Mouse (Mus musculus) stomach, embryonic 16.5 days (tissue): ENCODE results near the gene Slc27a5. TPM values are rescaled to one million over a fixed set of nuclear protein-coding genes. Genes with fewer than 3 reads are reported as not detected.
A peak's percentile ranks its signal among the peaks of the same experiment; 100 is the strongest.

Source experiments
- ATAC-seq: fragments of 200-750 bp; cut with Nextera tagmentation; 2 replicates; pipeline ENCODE4 v1.8.0; 2017; ENCODE audit warnings: moderate number of reproducible peaks, moderate TSS enrichment; ENCODE audit not compliant: insufficient read depth, low FRiP score
- H3K27ac ChIP-seq: fragments of 300-500 bp; sonication (generic); 2 replicates; pipeline ENCODE4 v1.5.1; 2014; ENCODE audit warnings: low read length
- H3K27me3 ChIP-seq: fragments of 300-500 bp; sonication (generic); 2 replicates; pipeline ENCODE4 v1.6.1; 2014; ENCODE audit warnings: low read length, control low read depth, mixed read lengths; ENCODE audit not compliant: control insufficient read depth, insufficient read depth
- H3K36me3 ChIP-seq: fragments of 300-500 bp; sonication (generic); 2 replicates; pipeline ENCODE4 v1.6.1; 2014; ENCODE audit warnings: low read length; ENCODE audit not compliant: control insufficient read depth, insufficient read depth
- H3K4me1 ChIP-seq: fragments of 300-500 bp; sonication (generic); 2 replicates; pipeline ENCODE4 v1.6.1; 2014; ENCODE audit warnings: low read length, control low read depth, mixed read lengths; ENCODE audit not compliant: control insufficient read depth, insufficient read depth
- H3K4me2 ChIP-seq: fragments of 300-500 bp; sonication (generic); 2 replicates; pipeline ENCODE4 v1.6.1; 2014; ENCODE audit warnings: low read depth, low read length, mixed read lengths
- H3K4me3 ChIP-seq: fragments of 300-500 bp; sonication (generic); replicated peaks from 2 replicates; pipeline ENCODE4 v1.5.1; 2014; ENCODE audit warnings: mild to moderate bottlenecking, low read length
- H3K9ac ChIP-seq: fragments of 300-500 bp; sonication (generic); 2 replicates; pipeline ENCODE4 v1.6.1; 2014; ENCODE audit warnings: low read length
- H3K9me3 ChIP-seq: fragments of 300-500 bp; sonication (generic); replicated peaks from 2 replicates; pipeline ENCODE4 v1.6.1; 2016; ENCODE audit warnings: low read length, control low read depth; ENCODE audit not compliant: control insufficient read depth
- WGBS: fragments of 180-500 bp; shearing (Covaris S2); extraction: QIAGEN DNeasy Blood & Tissue Kit; methylation state at CpG from one replicate; pipeline ENCODE4 v1.1.7; 2014; 5-methylcytosine and 5-hydroxymethylcytosine counted together
- polyA plus RNA-seq: library from polyadenylated mRNA; unstranded; fragments of >200 nt; fragmentation: Nextera tagmentation; extraction: Ambion mirVana; gene quantifications from 2 replicates; pipeline ENCODE4 v1.2.1, GENCODE M21; 2015

The Slc27a5 gene
- 0.95 and 1.4 TPM in 2 replicates for polyA plus RNA-seq

GRCm38 (mm10) chr7:12998053-12998452, at the start of gene Slc27a5:
Gene Slc27a5 (minus strand): TSS chr7:12998192.
- no peaks in the 10 kb centered on the region for H3K4me1 ChIP-seq
- 77% methylated on average over 5 of the region's 5 CpGs for WGBS
- H3K4me3 ChIP-seq = no peak within 1 kb of the TSS
- ATAC-seq = no peak
- no peaks in the 10 kb centered on the region for H3K36me3 ChIP-seq
- H3K27me3 ChIP-seq = no peaks in the 10 kb centered on the region
- no peak within 1 kb of the TSS for H3K9ac ChIP-seq
- H3K9me3 ChIP-seq = no peaks in the 10 kb centered on the region
- H3K27ac ChIP-seq = no peak within 1 kb of the TSS
- no peak within 1 kb of the TSS for H3K4me2 ChIP-seq

- no peak overlapping the region for H3K27ac ChIP-seq
- H3K36me3 ChIP-seq = no peaks in the 10 kb centered on the region
- H3K27me3 ChIP-seq = peaks cover 30% of the 10 kb centered on the region
- peak; percentile 52; the same call in 1 of the 2 replicates for ATAC-seq
- no peak overlapping the region for H3K4me3 ChIP-seq
- H3K4me1 ChIP-seq = peaks cover 9% of the 10 kb centered on the region; the same call in 1 of the 2 replicates
- no peak overlapping the region for H3K4me2 ChIP-seq
- peaks cover 11% of the 10 kb centered on the region; the same call in 1 of the 2 replicates for H3K9me3 ChIP-seq
- H3K9ac ChIP-seq = no peak overlapping the region
- 3% methylated on average over 2 of the region's 2 CpGs for WGBS
Measured at GRCm38 (mm10) chr7:13046084-13046483, 48.1 kb upstream of the Slc27a5 start.

- H3K9ac ChIP-seq = peak overlapping the region; percentile 71
- H3K4me1 ChIP-seq = peaks cover 11% of the 10 kb centered on the region
- peak overlapping the region; percentile 53 for H3K4me3 ChIP-seq
- H3K27ac ChIP-seq = no peak overlapping the region
- peaks cover 30% of the 10 kb centered on the region for H3K27me3 ChIP-seq
- peaks cover 11% of the 10 kb centered on the region; the same call in 1 of the 2 replicates for H3K9me3 ChIP-seq
- H3K4me2 ChIP-seq = peak overlapping the region; percentile 97
- no peaks in the 10 kb centered on the region for H3K36me3 ChIP-seq
- 3% methylated on average over 23 of the region's 23 CpGs for WGBS
- peak; percentile 8; the same call in 1 of the 2 replicates for ATAC-seq
Measured at GRCm38 (mm10) chr7:13044254-13044625, 46.2 kb upstream of the Slc27a5 start.

DNA sequence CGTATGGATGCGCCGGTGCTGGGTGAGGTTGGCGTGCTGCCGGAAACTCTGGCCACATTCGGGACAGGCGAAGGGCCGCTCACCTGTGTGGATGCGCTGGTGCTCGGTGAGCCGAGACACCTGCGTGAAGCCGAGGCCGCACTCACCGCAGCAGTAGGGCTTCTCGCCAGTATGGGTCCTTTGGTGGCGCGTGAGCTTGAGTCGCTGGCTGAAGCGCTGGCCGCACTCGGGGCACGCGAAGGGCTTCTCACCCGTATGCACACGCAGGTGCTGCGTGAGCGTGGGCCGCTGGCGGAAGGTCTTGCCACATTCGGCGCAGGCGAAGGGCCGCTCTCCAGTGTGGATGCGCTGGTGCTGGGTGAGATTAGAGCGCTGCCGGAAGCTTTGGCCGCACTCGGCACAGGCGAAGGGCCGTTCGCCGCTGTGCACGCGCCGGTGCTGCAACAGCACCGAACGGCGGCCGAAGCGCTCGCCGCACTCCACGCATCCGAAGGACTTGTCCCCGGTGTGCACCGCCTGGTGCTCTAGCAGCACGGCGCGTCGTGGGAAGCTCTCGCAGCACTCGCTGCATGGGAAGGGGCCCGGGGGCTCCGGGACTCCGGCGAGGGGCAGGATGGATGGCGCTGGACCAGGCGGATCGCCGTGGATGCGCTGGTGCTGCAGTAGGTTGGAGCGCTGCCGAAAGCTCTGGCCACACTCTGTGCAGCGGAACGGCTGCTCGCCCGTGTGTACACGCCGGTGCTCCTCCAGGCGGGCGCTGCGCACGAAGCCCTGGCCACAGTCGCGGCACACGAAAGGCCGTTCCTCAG, 45.7 kb upstream of the Slc27a5 start:
- Histone ChIP-seq H3K36me3 (no peaks in the 10 kb centered on the region), H3K4me1 (peaks cover 15% of the 10 kb centered on the region), H3K27ac (no peak overlapping the region), H3K27me3 (peaks cover 30% of the 10 kb centered on the region), H3K4me2 (peak overlapping the region; percentile 97), H3K9me3 (peaks cover 11% of the 10 kb centered on the region; the same call in 1 of the 2 replicates), H3K9ac (peak overlapping the region; percentile 71), H3K4me3 (peak overlapping the region; percentile 53)
- ATAC-seq = peak; percentile 46; the same call in 1 of the 2 replicates
- WGBS = 5% methylated on average over 88 of the region's 88 CpGs

DNA sequence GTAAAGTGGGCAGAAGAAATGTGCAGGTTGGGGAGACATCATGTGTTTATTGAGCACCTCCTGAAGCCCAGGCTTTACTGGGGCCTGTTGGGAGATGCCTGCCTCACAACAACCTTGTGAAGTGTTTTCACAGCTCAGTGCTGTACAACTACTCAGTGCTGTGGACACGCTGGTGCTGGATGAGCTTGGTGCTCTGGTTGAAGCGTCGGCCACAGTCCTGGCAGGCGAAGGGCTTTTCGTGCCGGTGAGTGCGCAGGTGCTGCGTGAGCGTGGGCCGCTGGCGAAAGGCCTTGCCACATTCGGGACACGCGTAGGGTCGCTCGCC, 45.1 kb upstream of the Slc27a5 start:
- Histone ChIP-seq H3K4me1 (peaks cover 15% of the 10 kb centered on the region), H3K9me3 (peaks cover 11% of the 10 kb centered on the region; the same call in 1 of the 2 replicates), H3K27ac (no peak overlapping the region), H3K36me3 (no peaks in the 10 kb centered on the region), H3K27me3 (peaks cover 30% of the 10 kb centered on the region), H3K9ac (peak overlapping the region; percentile 71; the same call in 1 of the 2 replicates), H3K4me3 (peak overlapping the region; percentile 53), H3K4me2 (peak overlapping the region; percentile 97; the same call in 1 of the 2 replicates)
- WGBS = 45% methylated on average over 16 of the region's 16 CpGs
- ATAC-seq = no peak

DNA sequence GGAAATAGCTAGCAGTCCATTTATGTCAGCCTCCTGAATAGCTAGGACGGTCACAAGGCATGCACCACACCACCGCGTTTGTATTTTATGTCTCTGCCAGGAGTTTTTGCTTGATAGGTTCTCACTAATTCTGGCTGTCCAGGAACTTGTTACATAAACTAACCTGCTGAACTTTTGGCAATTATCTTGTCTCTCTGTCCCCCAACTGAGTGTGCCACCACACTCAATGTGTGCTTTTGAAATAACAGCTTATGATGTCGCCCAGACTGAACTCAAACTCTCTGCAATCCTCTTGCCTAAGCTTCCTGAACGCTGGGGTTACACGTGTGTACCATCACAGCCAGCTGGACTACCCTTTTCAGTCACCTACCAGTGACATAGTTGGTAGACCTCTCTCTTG, 44.5 kb upstream of the Slc27a5 start:
- Histone ChIP-seq H3K4me1 (peaks cover 15% of the 10 kb centered on the region), H3K9me3 (peaks cover 11% of the 10 kb centered on the region; the same call in 1 of the 2 replicates), H3K9ac (no peak overlapping the region), H3K36me3 (no peaks in the 10 kb centered on the region), H3K4me3 (no peak overlapping the region), H3K4me2 (no peak overlapping the region), H3K27ac (no peak overlapping the region), H3K27me3 (peaks cover 30% of the 10 kb centered on the region)
- 75% methylated on average over 6 of the region's 6 CpGs for WGBS
- ATAC-seq = no peak

GRCm38 (mm10) chr7:13041256-13041655, 43.3 kb upstream of the Slc27a5 start:
- peaks cover 11% of the 10 kb centered on the region; the same call in 1 of the 2 replicates for H3K9me3 ChIP-seq
- no peak for ATAC-seq
- H3K4me2 ChIP-seq = no peak overlapping the region
- H3K27ac ChIP-seq = no peak overlapping the region
- H3K4me3 ChIP-seq = no peak overlapping the region
- H3K27me3 ChIP-seq = peaks cover 30% of the 10 kb centered on the region
- WGBS = 68% methylated on average over 1 of the region's 1 CpGs
- no peaks in the 10 kb centered on the region for H3K36me3 ChIP-seq
- H3K4me1 ChIP-seq = peaks cover 24% of the 10 kb centered on the region
- no peak overlapping the region for H3K9ac ChIP-seq

DNA sequence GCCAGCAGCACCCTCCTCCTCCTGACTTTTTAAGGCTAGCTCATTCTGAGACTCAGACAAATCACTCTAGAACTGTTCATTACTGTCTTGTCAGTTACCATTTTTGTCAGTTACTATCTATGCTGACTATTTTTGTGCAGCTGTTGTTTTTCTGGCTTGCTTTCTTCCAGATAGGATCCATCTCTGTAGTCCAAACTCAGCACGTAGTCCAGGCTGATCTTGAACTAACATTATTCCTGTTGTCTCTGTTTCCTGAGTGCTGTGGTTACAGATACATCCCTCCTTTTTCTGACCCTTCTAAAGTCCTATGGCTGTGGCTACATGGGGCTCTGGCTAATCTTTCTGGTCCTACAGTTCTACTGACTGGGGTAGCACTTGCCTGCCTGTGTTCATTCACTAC, 41.2 kb upstream of the Slc27a5 start:
- Histone ChIP-seq H3K4me2 (peak overlapping the region; percentile 68), H3K36me3 (peaks cover 9% of the 10 kb centered on the region), H3K27me3 (peaks cover 18% of the 10 kb centered on the region), H3K9me3 (peaks cover 11% of the 10 kb centered on the region; the same call in 1 of the 2 replicates), H3K27ac (peak overlapping the region; percentile 99; the same call in 1 of the 2 replicates), H3K4me3 (peak overlapping the region; percentile 81), H3K4me1 (peaks cover 31% of the 10 kb centered on the region), H3K9ac (peak overlapping the region; percentile 97)
- WGBS = 74% methylated on average over 1 of the region's 1 CpGs
- ATAC-seq = no peak

DNA sequence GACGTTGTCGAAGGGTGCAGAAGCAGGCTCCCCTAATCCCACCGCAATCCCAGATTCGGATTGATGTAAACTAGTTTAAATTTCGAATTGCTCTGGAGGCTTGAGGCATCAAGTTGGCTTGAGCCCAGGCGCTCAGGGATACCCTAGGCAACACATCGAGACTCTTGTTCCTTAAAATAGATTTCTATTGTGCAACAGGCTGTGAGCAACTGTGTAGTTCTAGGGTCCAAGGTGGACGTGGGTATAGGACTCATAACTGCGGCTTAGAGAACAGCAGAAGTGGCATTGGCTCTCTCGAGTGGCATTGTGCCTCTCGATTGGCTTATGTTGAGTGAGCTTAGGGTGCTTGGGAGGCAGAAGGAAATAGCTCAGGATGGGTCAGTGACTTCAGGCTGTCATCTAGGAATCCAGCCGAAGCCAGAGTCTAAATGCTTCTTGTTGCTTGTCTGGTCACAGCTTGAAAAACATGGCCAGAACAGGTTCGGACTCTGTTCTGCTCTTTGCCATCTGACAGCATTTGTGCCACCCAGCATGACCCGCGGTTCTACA, 40.7 kb upstream of the Slc27a5 start:
- H3K36me3 ChIP-seq = peaks cover 9% of the 10 kb centered on the region
- peak overlapping the region; percentile 68 for H3K4me2 ChIP-seq
- peaks cover 11% of the 10 kb centered on the region; the same call in 1 of the 2 replicates for H3K9me3 ChIP-seq
- H3K27ac ChIP-seq = peak overlapping the region; percentile 99
- peaks cover 13% of the 10 kb centered on the region for H3K27me3 ChIP-seq
- H3K4me1 ChIP-seq = peaks cover 31% of the 10 kb centered on the region
- peak overlapping the region; percentile 97 for H3K9ac ChIP-seq
- no peak for ATAC-seq
- H3K4me3 ChIP-seq = peak overlapping the region; percentile 81
- WGBS = 19% methylated on average over 15 of the region's 15 CpGs
